Mouse (Mus musculus): ENCODE results near the gene Churc1.
A peak's percentile ranks its signal among the peaks of the same experiment; 100 is the strongest.
"Not testable (repeated sequence)": the region's sequence is repeated elsewhere in the genome, so short reads cannot be mapped to it uniquely, and the experiment has no call there.

The Churc1 gene

DNA sequence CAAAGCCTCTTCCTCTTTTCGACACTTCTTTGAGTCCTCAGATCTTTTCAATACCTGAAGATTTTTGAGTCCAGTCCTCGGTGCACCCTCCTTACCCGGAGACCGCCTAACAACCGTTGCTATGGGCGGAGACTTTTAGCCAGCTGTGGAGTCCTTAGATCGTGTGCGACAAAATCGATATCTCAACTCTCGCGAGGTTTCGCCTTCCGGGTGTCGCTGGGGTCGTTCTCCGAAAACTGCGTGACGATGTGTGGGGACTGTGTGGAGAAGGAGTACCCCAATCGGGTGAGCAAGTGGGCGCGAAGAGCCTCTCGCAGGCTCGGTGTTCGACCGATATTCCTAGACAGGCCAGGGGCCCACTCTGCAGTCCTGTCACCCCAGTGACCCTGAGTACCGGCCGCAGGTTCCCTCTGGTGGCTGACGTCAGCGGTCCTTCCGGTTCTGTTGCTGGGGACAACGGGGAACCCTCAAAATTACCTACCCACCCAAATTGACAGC is at the start of gene Churc1, which contains the start of gene Fntb:
Churc1 (plus strand) TSS at position 185 of the 498 bp plus-strand sequence.
Fntb (plus strand) TSS at position 236 of the 498 bp plus-strand sequence.
- peak; percentile 94 to 96 for DNase-seq (ENCODE audit: low spot score in 2 of 2)

DNA sequence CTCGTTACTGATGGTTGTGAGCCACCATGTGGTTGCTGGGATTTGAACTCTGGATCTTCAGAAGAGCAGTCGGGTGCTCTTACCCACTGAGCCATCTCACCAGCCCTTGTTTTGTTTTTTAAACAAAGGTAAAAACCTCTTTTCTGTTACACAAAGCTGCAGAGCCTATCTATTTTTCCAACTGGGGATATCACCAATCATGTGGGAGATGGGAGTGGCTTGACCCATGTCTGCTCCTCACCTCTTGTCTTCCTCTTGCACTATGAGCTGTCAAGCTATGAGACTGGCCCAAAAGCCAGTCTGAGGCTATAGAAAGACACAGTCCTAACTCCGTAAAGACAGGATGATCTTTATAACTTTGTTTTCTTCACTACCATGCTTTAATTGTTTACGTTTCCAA is 47.0 kb upstream of the Churc1 start:
- DNase-seq (ENCODE audit: low spot score in 2 of 2): no peak

DNA sequence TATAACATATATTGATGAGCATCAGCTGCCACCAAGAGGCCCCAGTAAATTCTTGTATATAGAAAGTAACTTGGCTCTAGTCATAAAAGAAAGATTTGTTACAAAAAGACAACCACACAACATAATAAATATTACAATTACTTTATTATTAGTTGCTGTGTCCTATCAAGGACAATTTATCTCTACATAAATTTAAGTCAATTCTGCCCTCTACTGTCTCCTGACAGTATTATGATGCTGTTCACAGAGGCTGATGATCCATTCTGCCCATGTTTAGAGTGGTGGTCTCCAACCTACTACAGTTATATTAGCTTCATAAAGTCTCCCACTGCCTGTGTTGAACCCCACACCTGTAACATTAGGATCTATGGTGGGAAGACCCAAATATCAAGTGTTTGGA is 44.8 kb upstream of the Churc1 start:
- DNase-seq (ENCODE audit: low spot score in 2 of 2): no peak

DNA sequence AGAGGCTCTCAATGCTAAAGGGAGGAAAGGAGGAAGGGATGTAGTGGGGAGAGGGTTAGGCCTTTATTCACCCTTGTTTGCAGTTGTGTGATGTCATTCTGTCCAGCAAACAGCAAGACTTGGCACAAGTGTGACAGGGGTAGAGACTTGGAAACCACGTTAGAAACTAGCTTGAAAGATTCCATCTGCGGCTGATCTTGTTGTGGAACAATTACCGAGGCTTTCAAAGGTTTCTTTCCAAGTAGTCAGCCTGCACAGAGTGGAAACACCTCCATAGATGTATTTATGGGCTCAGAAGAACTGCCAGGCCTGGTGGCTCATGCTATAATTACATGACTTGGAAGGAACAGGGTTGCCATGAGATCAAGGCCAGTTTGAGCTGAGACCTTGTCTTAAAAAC is 43.3 kb upstream of the Churc1 start:
- DNase-seq (ENCODE audit: low spot score in 2 of 2): no peak

DNA sequence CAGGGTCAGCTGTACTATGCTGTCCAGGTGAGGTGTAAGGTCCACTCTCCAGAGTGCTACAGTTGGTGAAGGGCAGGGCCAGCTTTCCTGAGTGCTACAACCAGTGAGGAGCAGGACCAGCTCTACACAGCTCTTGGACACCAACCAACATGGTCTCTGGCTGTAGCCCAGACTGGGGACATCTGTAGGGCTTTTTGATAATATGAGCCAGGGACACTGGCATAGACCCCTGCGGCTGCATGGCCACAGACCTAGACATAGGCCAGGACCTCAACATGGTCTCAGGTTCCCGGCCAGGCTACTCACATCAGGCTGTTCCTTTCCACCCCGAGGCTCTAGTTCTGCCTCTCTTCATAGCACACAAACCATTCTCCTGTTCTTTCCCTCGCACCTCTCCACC is 37.4 kb upstream of the Churc1 start:
- DNase-seq (ENCODE audit: low spot score in 2 of 2): no peak

DNA sequence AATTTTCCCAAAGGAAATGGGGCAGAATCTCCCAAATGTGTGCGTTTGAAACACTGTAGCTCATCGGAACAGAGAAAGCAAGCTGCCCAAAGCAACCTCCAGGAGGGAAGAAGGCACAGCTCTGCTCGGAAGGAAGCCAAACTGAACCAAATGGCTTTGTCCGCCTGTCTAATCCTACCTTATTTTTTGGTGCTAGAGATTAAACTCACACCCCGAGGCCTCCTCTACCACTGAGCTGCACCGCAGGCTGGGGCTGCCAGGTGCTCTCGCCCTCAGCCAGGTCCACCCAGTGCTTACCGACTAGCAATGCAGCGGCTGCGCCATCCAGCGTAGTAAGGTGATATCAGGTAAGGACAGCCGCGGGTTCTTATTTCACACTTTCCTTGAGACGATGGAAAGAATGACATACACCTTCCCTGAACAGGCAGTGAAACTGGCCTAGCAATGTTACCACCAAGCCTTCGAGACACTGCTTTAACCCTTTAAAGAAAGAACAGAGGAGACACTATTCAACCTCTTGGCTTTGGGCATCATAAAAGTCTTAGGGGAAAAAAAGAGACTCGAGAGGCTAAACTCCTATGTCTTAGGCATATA is 14.4 kb upstream of the Churc1 start:
- DNase-seq (ENCODE audit: low spot score in 2 of 2): no peak

DNA sequence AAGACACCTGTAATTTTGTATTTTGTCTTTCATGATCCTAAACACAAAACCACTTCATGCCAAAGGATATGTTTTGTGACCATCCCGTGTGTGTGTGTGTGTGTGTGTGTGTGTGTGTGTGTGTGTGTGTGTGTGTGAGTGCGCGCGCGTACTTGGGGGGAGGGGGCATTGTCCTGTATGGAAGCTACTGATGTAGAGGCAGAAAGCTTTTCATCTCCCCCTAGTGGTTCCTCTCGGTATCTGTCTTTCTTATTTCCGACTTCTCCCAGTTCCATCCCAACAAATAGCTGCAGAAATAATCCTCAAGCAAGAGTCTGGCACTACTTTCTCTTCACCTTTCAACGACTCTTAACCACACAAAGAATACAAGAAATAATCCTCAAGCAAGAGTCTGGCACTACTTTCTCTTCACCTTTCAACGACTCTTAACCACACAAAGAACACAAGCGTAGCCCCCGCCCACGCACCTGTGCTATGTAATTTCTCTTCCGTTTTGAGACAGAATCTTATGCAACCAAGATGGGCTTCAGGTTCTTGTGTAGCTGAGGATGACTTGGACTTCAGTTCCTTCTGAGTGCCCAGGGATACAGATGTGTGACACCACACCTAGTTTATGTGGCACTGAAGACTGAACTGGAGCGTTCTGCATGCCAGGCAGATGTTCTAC is 12.6 kb upstream of the Churc1 start:
- no peak for DNase-seq (ENCODE audit: low spot score in 2 of 2)

DNA sequence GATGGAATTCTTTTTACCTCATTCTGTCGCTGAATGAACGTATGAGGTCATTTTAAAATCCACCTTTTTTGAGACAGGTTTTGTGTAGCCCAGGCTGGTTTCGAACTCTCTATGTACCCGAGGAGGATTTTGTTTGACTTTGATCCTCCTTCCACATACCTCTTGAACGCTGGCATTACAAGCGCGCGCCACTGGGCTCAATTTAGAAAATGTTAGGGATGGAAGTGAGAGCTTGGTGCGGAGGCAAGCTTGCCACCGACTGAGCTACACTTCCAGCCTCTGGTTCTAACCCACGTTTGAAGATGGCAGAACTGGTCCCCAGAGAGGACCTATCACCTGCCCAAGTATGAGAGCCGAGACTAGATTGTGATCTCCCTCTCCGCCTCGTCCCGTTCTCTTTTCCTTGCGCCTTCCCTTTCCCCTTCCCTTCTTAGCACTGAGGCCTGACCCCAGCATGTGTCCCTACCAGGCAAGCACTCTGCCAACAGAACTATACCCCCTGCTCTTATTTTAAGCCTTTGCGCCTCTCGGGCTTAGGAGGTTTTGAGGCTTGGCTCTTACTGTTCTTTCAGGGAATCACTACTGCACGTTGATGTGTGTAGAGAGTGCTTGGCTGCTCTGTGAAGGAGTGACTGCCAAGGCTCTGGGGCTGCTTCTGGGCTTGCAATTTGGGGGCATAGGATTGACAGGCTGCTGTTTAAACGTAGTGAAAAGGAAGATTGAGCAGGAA is 728 bp downstream of the Churc1 start:
- peak in 1 of 2 experiments; percentile 65 for DNase-seq (ENCODE audit: low spot score in 2 of 2)

DNA sequence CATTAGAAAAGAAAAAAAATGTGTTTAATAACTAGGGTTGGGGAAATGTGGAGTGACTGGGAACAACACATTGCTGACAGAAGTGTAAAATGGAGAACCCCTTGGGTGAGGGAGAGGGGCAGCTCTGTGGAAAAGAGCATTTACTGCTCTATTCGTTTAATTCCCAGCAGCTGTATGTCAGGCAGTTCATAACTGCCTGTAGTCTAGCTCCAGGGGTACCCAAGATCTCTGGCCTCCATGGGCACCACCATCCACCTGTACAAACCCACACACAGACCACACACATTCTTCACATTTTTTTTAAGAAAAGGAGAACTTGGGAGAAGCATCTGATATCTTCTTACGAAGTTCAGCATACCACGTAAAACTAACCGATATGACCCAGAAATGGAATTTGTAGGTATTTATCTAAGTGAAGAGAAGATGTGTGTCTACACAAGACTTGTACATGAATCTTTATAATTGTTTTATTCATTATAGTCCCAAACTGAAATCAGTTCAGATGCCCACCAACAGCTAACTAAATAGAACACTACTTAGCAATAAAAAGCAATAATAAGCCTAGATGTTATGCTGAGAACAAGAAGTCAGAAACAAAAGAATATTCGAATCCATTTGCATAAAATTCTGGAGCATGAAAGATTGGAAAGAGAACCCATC is 5.6 kb downstream of the Churc1 start:
- DNase-seq (ENCODE audit: low spot score in 2 of 2): no peak

DNA sequence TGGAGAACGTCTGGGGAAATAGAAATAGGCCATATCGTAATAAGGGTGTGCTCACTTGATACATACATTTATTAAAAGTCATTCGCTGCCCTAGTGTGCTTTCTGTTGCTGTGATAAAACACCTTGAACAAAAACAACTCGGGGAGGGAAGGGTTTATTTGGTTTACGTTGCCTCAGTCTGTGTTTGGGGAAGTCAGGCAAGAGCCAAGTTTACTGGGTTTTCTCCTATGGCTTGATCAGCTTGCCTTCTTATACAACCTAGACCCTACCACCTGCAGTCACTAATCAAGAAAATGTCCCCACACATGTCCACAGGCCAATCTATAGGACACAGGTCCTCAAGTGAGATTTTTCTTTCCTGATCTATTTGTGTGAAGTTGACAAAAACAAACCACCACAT is 6.2 kb downstream of the Churc1 start:
- no peak for DNase-seq (ENCODE audit: low spot score in 2 of 2)

DNA sequence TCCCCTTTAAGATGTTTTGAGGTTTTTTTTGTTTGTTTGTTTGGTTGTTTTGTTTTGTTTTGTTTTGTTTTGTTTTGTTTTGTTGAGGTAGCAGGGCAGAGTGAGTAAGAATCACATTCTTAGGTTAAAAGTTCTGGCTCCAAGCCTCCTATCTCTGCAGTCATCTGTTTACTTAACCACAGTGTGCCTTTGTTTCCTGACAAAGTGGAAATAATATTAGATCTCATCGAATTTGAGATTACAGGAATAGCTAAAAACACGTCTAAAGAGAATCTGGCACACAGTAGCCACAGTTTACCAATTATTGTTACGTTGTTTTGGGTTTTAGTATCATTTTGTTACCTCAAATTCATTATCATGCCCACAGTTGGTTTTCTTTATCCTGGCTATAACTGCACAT is 9.3 kb downstream of the Churc1 start:
- DNase-seq (ENCODE audit: low spot score in 2 of 2): no peak

DNA sequence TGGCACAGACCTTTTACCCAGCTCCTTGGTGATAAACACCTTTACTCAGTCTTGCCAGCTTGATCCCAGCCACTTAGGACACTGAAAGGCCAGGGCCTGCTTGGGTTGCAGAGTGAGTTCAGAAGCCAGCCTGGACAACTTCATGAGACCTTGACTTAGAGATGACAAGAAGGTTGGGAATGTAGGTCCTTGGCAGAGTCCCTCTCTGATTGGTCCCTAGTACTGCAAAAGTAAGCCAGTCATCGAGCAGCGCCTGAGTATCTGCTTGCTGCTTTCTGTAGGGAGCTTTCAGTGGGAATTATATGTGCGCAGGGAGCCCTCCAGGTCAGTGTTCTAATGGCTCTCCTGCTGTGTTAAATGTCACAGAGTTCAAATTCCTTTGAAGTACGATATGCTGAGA is 9.8 kb downstream of the Churc1 start:
- DNase-seq (ENCODE audit: low spot score in 2 of 2): no peak

DNA sequence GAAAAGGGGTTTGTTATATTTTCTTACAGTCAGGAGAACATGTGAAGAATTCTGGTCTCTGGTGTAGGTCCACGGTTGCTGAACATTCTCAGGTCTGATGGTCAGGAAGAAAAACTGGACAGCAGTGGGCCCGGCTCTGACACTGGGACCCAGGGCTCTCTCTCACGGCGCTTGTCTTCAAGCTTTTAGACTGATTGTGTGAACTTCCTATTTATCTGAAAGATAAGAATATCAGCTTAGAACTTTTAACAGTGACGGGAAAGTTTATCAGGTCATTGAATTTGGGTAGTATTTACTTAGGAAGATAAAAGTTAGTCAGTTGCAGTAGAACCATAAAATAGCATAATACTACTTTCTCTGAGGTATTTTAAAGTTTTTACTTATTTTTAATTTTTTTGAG is 11.6 kb downstream of the Churc1 start:
- no peak for DNase-seq (ENCODE audit: low spot score in 2 of 2)

DNA sequence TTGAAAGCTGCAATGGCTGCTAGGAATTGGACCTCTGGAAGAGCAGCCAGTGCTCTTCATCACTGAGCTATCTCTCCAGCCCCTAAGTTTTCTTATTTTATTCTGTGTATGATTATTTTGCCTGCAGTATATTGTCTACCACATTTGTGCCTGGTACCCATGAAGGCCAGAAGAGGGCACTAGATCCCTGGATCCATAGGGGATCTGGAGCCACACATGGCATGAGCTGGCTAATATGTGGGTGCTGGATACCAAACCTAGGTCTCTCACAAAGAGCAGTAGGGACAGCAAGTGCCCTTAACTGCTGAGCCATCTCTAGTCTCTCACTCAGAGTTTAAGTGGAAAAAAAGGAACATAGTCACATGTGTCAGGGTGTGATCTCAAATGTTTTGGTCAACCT is 12.5 kb downstream of the Churc1 start:
- DNase-seq (ENCODE audit: low spot score in 2 of 2): no peak

DNA sequence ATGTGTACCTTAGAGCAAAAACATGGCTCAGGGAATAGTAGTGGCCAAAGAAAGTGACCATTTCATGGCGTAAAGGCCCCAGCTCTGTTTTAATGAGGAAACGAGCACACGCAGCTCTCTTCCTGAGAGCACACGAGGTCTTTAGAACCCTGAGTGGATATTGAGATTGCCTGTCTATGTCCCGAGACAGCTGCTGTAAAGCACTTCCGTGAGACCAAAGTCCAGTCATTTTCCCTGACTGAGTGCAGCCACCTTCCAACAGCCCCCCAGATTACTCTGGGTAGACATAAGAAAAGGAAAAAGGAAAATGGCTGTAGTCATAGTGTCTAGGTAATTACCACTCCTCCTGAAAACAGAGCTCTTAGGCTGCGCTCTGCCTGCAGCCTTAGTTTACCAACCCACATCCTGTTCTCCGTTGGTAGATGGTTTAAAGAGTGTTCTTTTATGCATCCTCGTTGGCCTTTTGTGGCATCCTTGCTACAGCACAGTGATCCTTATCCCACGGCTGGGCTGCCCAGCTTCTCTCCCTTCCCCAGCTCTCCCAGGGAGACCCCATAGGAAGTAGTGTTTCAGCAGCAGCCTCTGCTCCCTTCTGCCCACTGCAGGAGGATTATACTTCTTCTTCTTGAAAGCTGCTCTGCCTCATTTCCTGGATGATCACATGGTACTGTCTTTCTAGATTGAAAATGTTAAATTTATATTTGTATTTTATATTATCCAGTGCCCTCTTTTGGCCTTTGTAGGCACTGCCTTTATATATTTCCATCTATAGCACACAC is 13.2 kb downstream of the Churc1 start:
- DNase-seq (ENCODE audit: low spot score in 2 of 2): no peak

DNA sequence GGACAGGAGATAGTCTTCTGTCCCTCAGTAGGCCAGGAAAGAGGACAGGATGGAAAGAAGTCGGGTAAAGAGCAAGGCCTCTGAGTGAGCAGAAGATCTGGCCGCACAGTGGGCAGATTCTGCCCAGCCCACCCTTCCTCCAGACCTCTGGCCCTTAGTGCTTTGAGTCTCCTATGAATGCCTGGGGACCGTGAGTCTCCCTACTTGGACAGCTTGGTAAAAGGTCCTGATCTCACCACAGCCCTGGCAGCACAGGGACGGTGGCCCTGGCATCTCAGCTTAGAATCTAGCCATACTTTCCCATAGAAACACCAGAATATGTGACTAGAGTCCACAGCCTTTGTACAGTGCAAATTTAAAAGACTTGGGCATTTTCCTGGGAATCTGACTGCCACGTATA is 14.6 kb downstream of the Churc1 start:
- DNase-seq (ENCODE audit: low spot score in 2 of 2): no peak

DNA sequence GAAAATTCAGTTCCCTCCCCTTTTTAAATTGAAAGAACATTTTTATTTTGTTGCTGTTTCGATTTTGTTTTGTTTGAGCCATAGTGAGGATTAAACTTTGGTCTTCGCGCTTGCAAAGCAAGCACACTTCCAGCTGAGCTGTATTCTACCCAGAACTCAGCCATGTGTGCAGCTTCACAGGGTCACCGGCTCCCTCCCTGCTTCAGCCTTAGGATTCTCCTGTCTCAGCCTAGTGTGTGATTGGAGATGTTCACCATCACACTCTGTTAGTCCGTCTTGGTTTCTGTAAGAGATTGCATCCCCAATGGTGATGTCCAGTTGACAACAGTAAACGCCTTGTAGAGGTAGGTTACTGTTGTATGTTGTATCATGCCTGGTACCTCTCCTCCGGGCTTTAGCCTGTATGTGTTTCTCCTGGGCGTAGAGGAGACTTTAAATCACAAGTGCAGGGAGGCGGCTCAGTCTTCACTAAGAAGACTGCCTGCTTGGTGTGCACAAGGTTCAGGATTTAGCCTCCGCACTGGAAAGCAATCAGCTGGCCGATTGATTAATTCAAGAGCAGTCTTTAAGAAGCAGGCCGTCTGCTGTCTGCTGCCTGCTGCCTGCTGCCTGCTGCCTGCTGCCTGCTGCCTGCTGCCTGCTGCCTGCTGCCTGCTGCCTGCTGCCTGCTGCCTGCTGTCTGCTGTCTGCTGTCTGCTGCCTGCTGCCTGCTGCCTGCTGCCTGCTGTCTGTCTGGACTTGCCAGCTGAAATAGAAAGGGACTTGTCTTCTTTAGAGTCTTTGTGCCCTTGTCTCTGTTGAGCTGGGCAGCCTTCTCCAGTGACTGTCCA is 15.5 kb downstream of the Churc1 start:
- DNase-seq (ENCODE audit: low spot score in 2 of 2): no peak

DNA sequence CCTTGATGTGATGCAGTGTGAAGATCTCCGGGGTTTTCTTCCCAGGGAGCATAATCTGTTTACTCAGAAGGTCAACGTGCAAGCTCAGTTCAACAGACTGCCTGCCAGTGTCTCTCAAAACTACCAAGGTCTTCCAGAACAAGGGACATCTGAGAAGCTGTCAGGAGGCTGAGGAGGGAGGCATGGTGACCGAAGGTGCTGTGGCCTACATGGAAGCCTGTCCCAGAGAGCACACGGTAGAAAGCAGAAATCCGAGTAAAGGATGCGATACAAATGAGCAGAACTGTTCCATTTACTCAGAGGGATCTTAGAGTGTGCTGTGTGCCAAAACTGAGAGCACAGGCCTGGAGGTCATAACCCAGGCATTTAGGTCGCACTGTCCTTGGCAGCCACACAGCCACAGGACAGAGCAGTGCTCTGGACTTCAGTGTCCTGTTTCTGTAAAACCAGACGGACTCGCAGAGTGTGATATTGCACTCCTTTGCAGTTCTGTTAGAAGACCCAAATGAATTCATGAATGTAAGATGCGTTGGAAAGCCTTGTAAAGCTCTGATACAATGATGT is 18.8 kb downstream of the Churc1 start:
- no peak for DNase-seq (ENCODE audit: low spot score in 2 of 2)

DNA sequence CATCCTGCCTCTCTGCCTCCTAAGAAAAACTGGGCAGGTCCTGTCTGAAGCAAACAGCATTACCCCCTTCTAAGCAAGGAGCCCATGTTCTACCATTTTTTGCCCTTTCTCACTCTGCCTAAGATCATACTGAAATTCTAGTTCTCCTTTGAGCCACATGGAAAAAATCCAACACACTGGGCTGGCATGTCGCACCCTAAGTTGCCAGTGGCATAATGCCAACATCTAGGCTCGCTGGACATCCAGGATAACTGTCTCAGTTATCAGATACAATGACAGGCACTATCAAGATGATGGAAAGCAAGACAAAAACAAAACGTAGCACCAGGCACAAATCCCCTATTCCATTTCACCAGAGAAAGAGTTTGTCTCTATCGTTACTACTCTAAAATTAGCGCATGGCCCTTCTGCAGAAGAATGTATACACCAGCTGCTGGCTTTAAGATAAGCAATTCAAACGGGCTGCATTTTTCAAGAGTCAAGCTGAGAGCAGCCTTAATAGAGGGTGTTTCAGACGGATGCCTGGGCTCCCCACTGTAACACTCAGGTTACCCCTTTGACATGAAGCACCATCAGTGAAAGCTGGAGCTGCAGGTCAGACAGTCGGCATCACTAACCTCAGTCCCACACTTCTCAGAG is 25.2 kb downstream of the Churc1 start:
- no peak for DNase-seq (ENCODE audit: low spot score in 2 of 2)

DNA sequence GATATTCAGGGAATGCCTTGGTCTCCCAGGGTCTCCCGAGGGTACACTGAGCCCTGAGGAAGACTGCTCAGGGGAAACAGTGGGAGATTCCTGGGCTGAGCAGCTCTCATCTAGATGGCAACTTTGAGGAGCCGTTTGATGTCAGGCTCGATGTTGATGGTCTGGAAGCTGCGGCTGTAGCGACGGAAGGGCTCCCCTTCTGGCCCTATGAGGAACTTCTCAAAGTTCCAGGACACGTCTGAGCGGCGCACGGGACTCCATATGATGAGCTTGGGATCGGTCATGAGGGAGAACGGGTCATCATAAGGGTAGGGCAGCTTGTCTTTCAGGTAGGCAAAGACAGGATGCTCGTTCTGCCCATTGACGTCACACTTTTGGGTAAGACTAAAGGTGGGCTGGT is 27.2 kb downstream of the Churc1 start:
- not testable (repeated sequence) for DNase-seq (ENCODE audit: low spot score in 2 of 2)

Measured in spleen, postnatal 4 days (tissue).